Mouse (Mus musculus) heart, embryonic 16.5 days (tissue): Measurements from ENCODE around the gene Rab39b. TPM values are rescaled to one million over a fixed set of nuclear protein-coding genes. Genes with fewer than 3 reads are reported as not detected.

Source experiments
- ATAC-seq: fragments of 200-750 bp; cut with Nextera tagmentation; replicated peaks from 2 replicates; pipeline ENCODE4 v1.8.0; 2017; ENCODE audit warnings: moderate number of reproducible peaks; ENCODE audit not compliant: insufficient read depth, low FRiP score; ENCODE audit errors: extremely low read depth
- H3K27ac ChIP-seq: fragments of 300-500 bp; sonication (generic); 2 replicates; pipeline ENCODE4 v1.5.1; 2014; ENCODE audit warnings: mild to moderate bottlenecking, low read length, control low read depth, moderate library complexity
- H3K27me3 ChIP-seq: fragments of 300-500 bp; sonication (generic); 2 replicates; pipeline ENCODE4 v1.6.1; 2014; ENCODE audit warnings: low read length, mixed read lengths; ENCODE audit not compliant: control insufficient read depth, insufficient read depth
- H3K36me3 ChIP-seq: fragments of 300-500 bp; sonication (generic); 2 replicates; pipeline ENCODE4 v1.6.1; 2014; ENCODE audit not compliant: control insufficient read depth, insufficient read depth
- H3K4me1 ChIP-seq: fragments of 300-500 bp; sonication (generic); 2 replicates; pipeline ENCODE4 v1.6.1; 2014; ENCODE audit warnings: low read length, mixed read lengths; ENCODE audit not compliant: control insufficient read depth, insufficient read depth
- H3K4me2 ChIP-seq: fragments of 300-500 bp; sonication (generic); 2 replicates; pipeline ENCODE4 v1.6.1; 2014; ENCODE audit warnings: low read depth, mild to moderate bottlenecking, control low read depth, low read length
- H3K4me3 ChIP-seq: fragments of 300-500 bp; sonication (generic); 2 replicates; pipeline ENCODE4 v1.5.1; 2014; ENCODE audit warnings: mild to moderate bottlenecking, control low read depth, low read length
- H3K9ac ChIP-seq: fragments of 300-500 bp; sonication (generic); 2 replicates; pipeline ENCODE4 v1.6.1; 2014; ENCODE audit warnings: low read length, control low read depth
- H3K9me3 ChIP-seq: fragments of 300-500 bp; sonication (generic); replicated peaks from 2 replicates; pipeline ENCODE4 v1.6.1; 2016; ENCODE audit warnings: low read length; ENCODE audit not compliant: control insufficient read depth
- WGBS: fragments of 180-500 bp; shearing (Covaris S2); extraction: QIAGEN DNeasy Blood & Tissue Kit; methylation state at CpG from one replicate; pipeline ENCODE4 v1.1.7; 2014; 5-methylcytosine and 5-hydroxymethylcytosine counted together
- polyA plus RNA-seq: library from polyadenylated mRNA; unstranded; fragments of >200 nt; fragmentation: Nextera tagmentation; extraction: Ambion mirVana; gene quantifications from 2 replicates; pipeline ENCODE4 v1.2.1, GENCODE M21; 2015

Rab39b gene
- polyA plus RNA-seq: 0.29 and 0.34 TPM in 2 replicates

- peak within 1 kb of the TSS; percentile 59 for H3K4me2 ChIP-seq
- no peaks in the 10 kb centered on the region for H3K4me1 ChIP-seq
- H3K27me3 ChIP-seq: no peaks in the 10 kb centered on the region
- H3K9me3 ChIP-seq: no peaks in the 10 kb centered on the region
- peak within 1 kb of the TSS; percentile 51 for H3K4me3 ChIP-seq
- H3K27ac ChIP-seq: no peak within 1 kb of the TSS
- H3K36me3 ChIP-seq: no peaks in the 10 kb centered on the region
- H3K9ac ChIP-seq: 0 out of 2 replicates have a peak within 1 kb of the TSS, but pooled peaks have one; percentile 11
- no peak; the same call in 1 of the 2 replicates for ATAC-seq
- 13% methylated on average over 41 of the region's 41 CpGs for WGBS
Measured at GRCm38 (mm10) chrX:75577582-75578324, at the start of gene Rab39b. TSS of gene Rab39b (minus strand) at chrX:75578231.

GRCm38 (mm10) chrX:75578539-75578938 lies 508 bp upstream of the Rab39b start:
- no peaks in the 10 kb centered on the region for H3K9me3 ChIP-seq
- WGBS: 78% methylated on average over 2 of the region's 2 CpGs
- ATAC-seq: no peak

More at GRCm38 (mm10) chrX:75578539-75578938, 508 bp upstream of the Rab39b start:
- Histone ChIP-seq H3K27ac (no peak overlapping the region), H3K4me3 (no peak overlapping the region), H3K36me3 (no peaks in the 10 kb centered on the region), H3K4me1 (no peaks in the 10 kb centered on the region), H3K27me3 (no peaks in the 10 kb centered on the region), H3K4me2 (no peak overlapping the region), H3K9ac (no peak overlapping the region)

Other genes with a start within 250 kb of the Rab39b start
- gene Fundc2, start 195.8 kb downstream of the Rab39b start, polyA plus RNA-seq: 73.6 and 83.5 TPM in 2 replicates
- 0.95 and 2.0 TPM in 2 replicates for gene F8, start 195.6 kb downstream of the Rab39b start, polyA plus RNA-seq
- 18.2 and 22.0 TPM in 2 replicates for gene Cmc4, start 161.6 kb downstream of the Rab39b start, polyA plus RNA-seq
- 6.4 and 7.3 TPM in 2 replicates for gene Mtcp1, start 161.6 kb downstream of the Rab39b start, polyA plus RNA-seq
- 54.3 and 54.4 TPM in 2 replicates for gene Brcc3, start 161.6 kb downstream of the Rab39b start, polyA plus RNA-seq
- gene Vbp1, start 63.9 kb downstream of the Rab39b start, polyA plus RNA-seq: 132 and 165 TPM in 2 replicates